ENCODE assay signal across 14 mouse cellular contexts in genomic region chr11:94934526-94934925, GRCm38 (mm10). TPM values are rescaled to one million over a fixed set of nuclear protein-coding genes. Genes with fewer than 3 reads are reported as not detected.
DNase-seq lines count a peak whose midpoint lies in the region; ATAC-seq lines count a peak whose summit lies in the region.
"Had no signal": no experiment of that assay in that cellular context is flagged by ENCODE, and none has a peak within 500 bp of the region (broad histone marks: within the 10 kb centered on the region; RNA-seq: fewer than 3 reads in every experiment).

No protein-coding gene starts in this region.

- H3K4me2 ChIP-seq in hindbrain, embryonic 12.5 days (replicated peaks), result no peak overlapping the region
- H3K4me2 ChIP-seq in hindbrain, embryonic 13.5 days, result no peak overlapping the region
- peak overlapping the region; percentile 30; the same call in 1 of the 2 replicates for H3K4me2 ChIP-seq in limb, embryonic 12.5 days
- H3K4me2 ChIP-seq: midbrain, embryonic 15.5 days had no signal

- H3K36me3 ChIP-seq in hindbrain, embryonic 12.5 days, result no peaks in the 10 kb centered on the region
- no peaks in the 10 kb centered on the region for H3K36me3 ChIP-seq in hindbrain, embryonic 13.5 days
- peaks cover 7% of the 10 kb centered on the region for H3K36me3 ChIP-seq in limb, embryonic 12.5 days
- H3K36me3 ChIP-seq: forebrain, embryonic 10.5 days; midbrain, embryonic 15.5 days had no signal

- no peak overlapping the region for H3K9ac ChIP-seq in hindbrain, embryonic 12.5 days
- H3K9ac ChIP-seq in hindbrain, embryonic 13.5 days, result no peak overlapping the region
- H3K9ac ChIP-seq in limb, embryonic 12.5 days (replicated peaks), result no peak overlapping the region
- H3K9ac ChIP-seq: midbrain, embryonic 15.5 days had no signal

- 22% methylated on average over 11 of the region's 11 CpGs for WGBS in hindbrain, embryonic 12.5 days
- WGBS in hindbrain, embryonic 13.5 days, result 30% methylated on average over 11 of the region's 11 CpGs
- 21% methylated on average over 11 of the region's 11 CpGs for WGBS in limb, embryonic 12.5 days

- H3K27ac ChIP-seq in hindbrain, embryonic 12.5 days, result peak overlapping the region; percentile 13; the same call in 1 of the 2 replicates
- H3K27ac ChIP-seq in hindbrain, embryonic 13.5 days, result no peak overlapping the region
- peak overlapping the region; percentile 89 for H3K27ac ChIP-seq in limb, embryonic 12.5 days
- H3K27ac ChIP-seq: macrophage; midbrain, embryonic 15.5 days had no signal

- H3K27me3 ChIP-seq in hindbrain, embryonic 12.5 days, result peaks cover 78% of the 10 kb centered on the region
- H3K27me3 ChIP-seq in hindbrain, embryonic 13.5 days, result peaks cover 85% of the 10 kb centered on the region
- H3K27me3 ChIP-seq in limb, embryonic 12.5 days, result peaks cover 13% of the 10 kb centered on the region; the same call in 1 of the 2 replicates

- no peak overlapping the region for H3K4me3 ChIP-seq in hindbrain, embryonic 12.5 days
- no peak overlapping the region for H3K4me3 ChIP-seq in hindbrain, embryonic 13.5 days
- no peak overlapping the region for H3K4me3 ChIP-seq in limb, embryonic 12.5 days (replicated peaks)
- H3K4me3 ChIP-seq: forebrain, embryonic 10.5 days; midbrain, embryonic 15.5 days had no signal

- H3K4me1 ChIP-seq in hindbrain, embryonic 12.5 days, result peaks cover 28% of the 10 kb centered on the region
- peaks cover 15% of the 10 kb centered on the region for H3K4me1 ChIP-seq in hindbrain, embryonic 13.5 days (replicated peaks)
- peaks cover 64% of the 10 kb centered on the region for H3K4me1 ChIP-seq in limb, embryonic 12.5 days (replicated peaks)

- no peaks in the 10 kb centered on the region for H3K9me3 ChIP-seq in hindbrain, embryonic 12.5 days (replicated peaks)
- no peaks in the 10 kb centered on the region for H3K9me3 ChIP-seq in hindbrain, embryonic 13.5 days
- H3K9me3 ChIP-seq in limb, embryonic 12.5 days, result no peaks in the 10 kb centered on the region
- H3K9me3 ChIP-seq: forebrain, embryonic 10.5 days; midbrain, embryonic 15.5 days had no signal

- DNase-seq in 3T3-L1 (ENCODE audit: low read depth, low spot score) (peak; percentile 74), NIH3T3 (ENCODE audit: low read depth) (peak; percentile 88)
- DNase-seq in cerebellum, adult 11 months, result no peak
- DNase-seq in testis, postnatal 14 days (ENCODE audit: low spot score), result no peak
- DNase-seq: adrenal gland, postnatal 14 days; layer of hippocampus, adult 9-11 months had no signal

- ATAC-seq in hindbrain, embryonic 12.5 days (ENCODE audit: low FRiP score), result no peak
- ATAC-seq in hindbrain, embryonic 13.5 days (ENCODE audit: low FRiP score), result no peak
- ATAC-seq in limb, embryonic 12.5 days (ENCODE audit: insufficient number of reproducible peaks, insufficient read depth, low FRiP score, low TSS enrichment, low read depth), result no peak
- ATAC-seq: midbrain, embryonic 15.5 days had no signal

RNA-seq across cellular contexts. Expression of gene Col1a1, which starts 1.5 kb away (rescaled TPM):
- 508 and 685 TPM in 2 replicates for polyA plus RNA-seq in hindbrain, embryonic 12.5 days (2016; fragmentation: Nextera tagmentation; extraction: Ambion mirVana)
- polyA plus RNA-seq in hindbrain, embryonic 13.5 days (2015; fragmentation: Nextera tagmentation; extraction: Ambion mirVana), result 128 and 217 TPM in 2 replicates
- 290 and 351 TPM in 2 replicates for polyA plus RNA-seq in limb, embryonic 12.5 days (2016; fragmentation: Nextera tagmentation; extraction: Ambion mirVana)

RNA-seq across cellular contexts. Expression of gene Hils1, which starts 32.9 kb away (rescaled TPM):
- polyA plus RNA-seq in hindbrain, embryonic 12.5 days (2016; fragmentation: Nextera tagmentation; extraction: Ambion mirVana), result not detected in 2 replicates
- not detected in 2 replicates for polyA plus RNA-seq in hindbrain, embryonic 13.5 days (2015; fragmentation: Nextera tagmentation; extraction: Ambion mirVana)
- not detected in 2 replicates for polyA plus RNA-seq in limb, embryonic 12.5 days (2016; fragmentation: Nextera tagmentation; extraction: Ambion mirVana)
- polyA plus RNA-seq: cortical plate, adult 2 months; forebrain, embryonic 10.5 days; macrophage; midbrain, embryonic 15.5 days; neural tube, embryonic 14.5 days had no signal

RNA-seq across cellular contexts. Expression of gene Sgca, which starts 41.6 kb away (rescaled TPM):
- 0.43 and 1.5 TPM in 2 replicates for polyA plus RNA-seq in hindbrain, embryonic 12.5 days (2016; fragmentation: Nextera tagmentation; extraction: Ambion mirVana)
- 0.23 and 0.52 TPM in 2 replicates for polyA plus RNA-seq in hindbrain, embryonic 13.5 days (2015; fragmentation: Nextera tagmentation; extraction: Ambion mirVana)
- polyA plus RNA-seq in limb, embryonic 12.5 days (2016; fragmentation: Nextera tagmentation; extraction: Ambion mirVana), result 2.8 and 3.0 TPM in 2 replicates
- polyA plus RNA-seq: forebrain, embryonic 10.5 days; macrophage; midbrain, embryonic 15.5 days; neural tube, embryonic 14.5 days had no signal

RNA-seq across cellular contexts. Expression of gene Ppp1r9b, which starts 56.3 kb away (rescaled TPM):
- polyA plus RNA-seq in hindbrain, embryonic 12.5 days (2016; fragmentation: Nextera tagmentation; extraction: Ambion mirVana), result 16.8 and 18.5 TPM in 2 replicates
- 16.9 and 17.3 TPM in 2 replicates for polyA plus RNA-seq in hindbrain, embryonic 13.5 days (2015; fragmentation: Nextera tagmentation; extraction: Ambion mirVana)
- polyA plus RNA-seq in limb, embryonic 12.5 days (2016; fragmentation: Nextera tagmentation; extraction: Ambion mirVana), result 12.0 and 12.6 TPM in 2 replicates

Comparison
In these comparisons a context has a peak if more than half of its experiments do, and no peak if none do; other contexts are left out.
1. DNase-seq: peak in 3T3-L1 (single experiment) and NIH3T3 (single experiment); none in cerebellum, adult 11 months (single experiment) and testis, postnatal 14 days (single experiment).